Mouse (Mus musculus): ENCODE data around the gene Atg2a.
"Not testable (repeated sequence)": the region's sequence is repeated elsewhere in the genome, so short reads cannot be mapped to it uniquely, and the experiment has no call there.

Atg2a gene

GRCm38 (mm10) chr19:6276426-6277421, 35.3 kb downstream of the Atg2a start, which contains the start of gene Ehd1:
Ehd1 (plus strand) TSS chr19:6276725.
- DNase-seq = peak; percentile 96 to 99

GRCm38 (mm10) chr19:6277661-6278438, 36.4 kb downstream of the Atg2a start:
- peak; percentile 66 to 76 for DNase-seq

- no peak for DNase-seq
These were observed 37.1 kb downstream of the Atg2a start for GRCm38 (mm10) chr19:6278439-6279073.

GRCm38 (mm10) chr19:6279481-6280144, 38.1 kb downstream of the Atg2a start:
- no peak for DNase-seq

GRCm38 (mm10) chr19:6280554-6280953, 39.1 kb downstream of the Atg2a start:
- no peak for DNase-seq

GRCm38 (mm10) chr19:6281122-6282020, 39.9 kb downstream of the Atg2a start:
- DNase-seq = peak in 1 of 2 experiments; percentile 31

GRCm38 (mm10) chr19:6283001-6283400, 41.5 kb downstream of the Atg2a start:
- DNase-seq = no peak

GRCm38 (mm10) chr19:6284502-6284901, 43.0 kb downstream of the Atg2a start:
- DNase-seq = no peak

- DNase-seq = no peak
These were observed 43.8 kb downstream of the Atg2a start for GRCm38 (mm10) chr19:6285226-6285625.

- no peak for DNase-seq
These were observed 44.4 kb downstream of the Atg2a start for GRCm38 (mm10) chr19:6285632-6286433.

GRCm38 (mm10) chr19:6286434-6287401, 45.2 kb downstream of the Atg2a start:
- DNase-seq = peak; percentile 73 to 77

GRCm38 (mm10) chr19:6288236-6288894, 46.9 kb downstream of the Atg2a start:
- DNase-seq = no peak

- no peak for DNase-seq
These were observed 48.3 kb downstream of the Atg2a start for GRCm38 (mm10) chr19:6289696-6290238.

GRCm38 (mm10) chr19:6290720-6291116, 49.2 kb downstream of the Atg2a start:
- not testable (repeated sequence) for DNase-seq

- DNase-seq = peak; percentile 81 to 89
These were observed 49.8 kb downstream of the Atg2a start for GRCm38 (mm10) chr19:6291117-6291781.

- DNase-seq = no peak
These were observed 50.8 kb downstream of the Atg2a start for GRCm38 (mm10) chr19:6292262-6292661.

GRCm38 (mm10) chr19:6294301-6294700, 52.8 kb downstream of the Atg2a start:
- no peak for DNase-seq
